Mouse (Mus musculus): ENCODE results near the gene Tmem132a.

GRCm38 (mm10) chr19:10895708-10896107 is 26.0 kb upstream of the Tmem132a start:
- TF ChIP-seq CTCF (conservative IDR thresholded peaks at IDR 0.05 in 1 of 2, IDR thresholded peaks at IDR 0.05 in 1 of 2; ENCODE audit: low read depth in 2 of 2, low read length in 2 of 2) (no peak), SMC3 (IDR thresholded peaks at IDR 0.05; ENCODE audit: low read depth, low read length) (no peak)
